Mouse (Mus musculus) thymus, postnatal 10 days (tissue): ENCODE results near the gene Psg22.
"Not testable (repeated sequence)": the region's sequence is repeated elsewhere in the genome, so short reads cannot be mapped to it uniquely, and the experiment has no call there.

Source experiments
- DNase-seq, 2 experiments: peaks; one replicate each; pipeline ENCODE4 v3.0.0; 2021; ENCODE audit warnings: low spot score in 2 of 2

Psg22 gene

DNA sequence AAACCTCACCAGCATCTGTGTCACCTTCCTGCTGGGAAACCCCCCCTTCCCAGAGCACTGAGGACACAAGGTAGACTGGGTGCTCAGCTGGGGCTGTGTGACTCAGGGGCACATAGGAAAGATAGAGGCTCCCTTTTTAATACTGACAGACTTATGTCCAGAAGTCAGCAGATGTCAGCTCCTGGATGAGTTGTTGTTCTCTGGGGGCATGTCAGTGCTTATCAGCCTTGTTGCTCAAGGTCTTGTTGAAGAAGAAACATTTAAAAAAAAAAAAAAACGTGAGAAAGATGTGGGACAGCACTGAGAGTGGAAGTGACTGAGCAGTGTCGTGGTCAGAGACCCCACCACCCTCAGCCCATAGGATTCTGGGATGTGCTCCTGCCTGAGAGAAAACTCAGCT lies at the start of gene Psg22:
Psg22 (plus strand) TSS at position 301 of the 400 bp plus-strand sequence.
- no peak for DNase-seq

DNA sequence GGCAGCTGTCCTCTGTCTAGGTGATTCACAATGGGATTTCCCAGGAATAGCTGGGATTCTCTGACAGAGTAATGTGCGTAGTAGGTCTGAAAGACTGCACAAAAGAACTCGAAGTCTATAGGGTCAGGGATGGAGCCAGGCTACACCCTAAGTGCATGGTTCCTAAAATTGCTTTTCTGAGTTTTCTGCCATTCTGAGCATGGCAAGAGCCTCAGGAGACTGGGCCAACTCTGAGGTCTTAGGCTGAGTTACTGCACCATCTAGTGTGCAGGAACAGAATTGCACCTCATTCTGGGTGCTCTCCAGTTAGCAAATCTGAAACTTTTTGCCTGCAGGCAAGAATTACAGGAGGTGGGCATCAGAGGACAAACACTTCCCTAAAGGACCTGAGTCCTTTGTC lies 38.1 kb upstream of the Psg22 start:
- DNase-seq, result no peak

DNA sequence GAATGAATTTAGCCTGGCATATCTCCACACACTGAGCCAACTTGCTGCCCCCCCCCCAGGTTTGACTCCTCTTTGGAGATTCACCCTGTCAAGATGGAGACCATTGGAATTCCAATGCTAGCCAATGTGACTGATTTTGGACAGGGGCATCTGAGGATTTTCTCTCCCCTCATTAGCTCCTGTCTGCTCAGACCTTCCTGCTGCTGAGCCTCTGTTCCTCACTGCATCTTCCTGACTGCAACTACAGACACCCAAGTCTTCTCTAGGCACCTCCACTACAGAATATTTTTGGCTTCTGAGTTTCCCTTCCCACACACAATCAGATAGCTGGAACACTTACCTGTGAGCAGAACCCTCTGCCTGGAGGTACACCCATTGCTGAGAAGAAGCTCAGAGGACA lies 32.3 kb upstream of the Psg22 start:
- DNase-seq, result no peak

DNA sequence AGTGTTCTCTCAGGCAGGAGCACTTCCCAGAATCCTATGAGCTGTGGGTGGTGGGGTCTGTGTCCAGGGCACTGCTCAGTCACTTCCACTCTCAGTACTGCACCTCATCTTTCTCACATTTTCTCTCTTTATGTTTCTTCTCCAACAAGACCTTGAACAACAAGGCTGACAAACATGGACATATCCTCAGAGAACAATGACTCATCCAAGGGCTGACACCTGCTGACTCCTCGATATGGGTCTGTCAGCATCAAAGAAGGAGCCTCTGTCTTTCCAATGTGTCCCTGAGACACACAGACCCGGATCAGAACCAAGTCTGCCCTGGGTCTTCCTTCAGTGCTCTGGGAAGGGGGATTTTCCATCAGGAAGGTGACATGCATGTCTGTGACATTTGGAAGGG lies 31.8 kb upstream of the Psg22 start, which contains the start of gene Psg20:
Psg20 (minus strand) TSS at position 101 of the 400 bp plus-strand sequence.
- no peak for DNase-seq

DNA sequence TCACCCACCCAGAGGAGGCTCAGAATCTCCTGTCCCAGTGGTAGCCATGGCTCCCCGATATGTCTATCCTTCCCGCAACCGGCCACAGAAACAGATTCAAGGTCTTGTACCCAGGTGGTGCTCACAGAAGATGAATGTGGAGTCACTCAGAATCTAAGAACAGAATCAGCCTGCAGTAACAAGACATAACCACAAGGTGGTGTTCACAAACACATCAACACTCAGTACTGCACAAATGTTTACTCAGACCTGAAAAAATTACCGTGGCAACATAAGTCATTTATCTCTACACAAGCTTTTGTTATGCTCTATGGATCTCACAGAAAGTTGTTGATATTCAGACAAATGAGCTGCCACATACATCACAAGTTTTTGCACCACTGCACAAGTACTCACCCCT lies 7.6 kb upstream of the Psg22 start:
- not testable (repeated sequence) for DNase-seq

DNA sequence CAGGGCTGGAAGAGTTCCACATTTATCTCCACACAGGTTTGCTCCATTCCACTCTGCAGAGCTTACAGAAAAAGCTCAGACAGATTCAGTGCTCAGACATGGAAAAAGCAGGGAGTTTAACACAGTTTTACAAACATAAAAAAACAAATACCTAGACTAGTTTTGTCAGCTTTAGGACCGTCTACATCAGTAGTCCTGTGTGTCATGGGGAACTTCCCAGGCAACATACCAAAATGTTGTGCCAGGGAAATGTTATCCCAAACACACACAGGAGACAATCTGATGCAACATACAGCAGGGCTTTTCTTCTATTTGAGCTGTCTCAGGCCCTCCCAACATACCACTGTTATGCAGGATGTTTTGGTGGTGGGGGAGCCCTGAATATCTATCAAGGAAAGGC lies 7.0 kb upstream of the Psg22 start:
- DNase-seq, result no peak

DNA sequence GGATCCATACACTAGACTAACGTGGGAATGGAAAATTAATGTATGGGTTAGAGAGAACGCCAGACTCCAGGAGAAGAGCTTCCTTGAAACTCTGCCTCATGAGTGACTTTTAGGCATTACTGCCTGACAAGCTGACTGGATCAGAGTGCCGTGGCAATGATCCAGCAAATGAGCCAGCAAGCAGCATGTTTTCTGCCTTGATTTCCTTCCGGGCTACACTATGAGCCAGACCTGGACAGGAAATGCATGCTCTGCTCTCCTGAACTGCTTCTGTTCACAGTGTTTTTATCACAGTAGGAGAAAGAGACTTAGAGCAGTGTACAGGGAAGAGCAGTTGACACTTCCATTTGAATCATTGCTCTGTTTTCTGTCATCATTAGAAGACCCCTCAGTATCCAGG lies 2.3 kb upstream of the Psg22 start:
- DNase-seq, result no peak

DNA sequence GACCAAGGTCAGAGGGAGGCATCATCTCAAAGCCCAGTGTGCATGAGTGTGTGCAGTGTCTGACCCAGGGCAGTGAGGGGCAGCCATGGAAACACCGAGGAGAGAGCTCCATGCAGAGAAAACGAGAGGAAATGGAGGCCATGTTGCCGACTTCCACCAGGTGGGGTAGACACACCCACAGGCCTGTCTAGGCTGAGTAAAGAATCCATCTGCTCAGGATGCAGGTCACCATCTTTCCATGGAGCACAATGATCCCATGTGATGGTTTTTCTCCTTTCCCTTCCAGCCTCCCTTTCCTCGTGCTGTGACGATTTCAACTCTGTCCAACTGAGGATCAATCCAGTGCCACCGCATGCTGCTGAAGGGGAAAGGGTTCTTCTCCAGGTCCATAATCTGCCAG lies 6.1 kb downstream of the Psg22 start:
- no peak for DNase-seq

DNA sequence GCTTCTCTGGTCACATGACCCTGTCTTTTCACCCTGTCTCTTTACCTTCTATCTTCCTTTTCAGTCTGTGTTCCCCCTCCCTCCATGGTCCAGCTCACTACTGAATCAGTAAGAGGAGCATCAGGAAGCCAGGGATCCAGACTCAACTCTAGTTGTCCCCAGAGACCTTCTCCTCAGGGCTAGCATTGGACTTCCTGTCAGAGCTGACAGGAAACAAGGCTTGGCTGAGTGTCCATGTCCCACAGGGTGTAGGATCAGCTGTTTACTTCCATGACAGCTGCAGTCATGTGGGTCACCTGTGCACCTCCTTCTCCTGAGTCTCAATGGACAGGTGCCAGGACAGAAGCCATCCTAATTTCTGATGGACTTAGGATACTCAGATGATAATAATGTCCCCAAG lies 8.0 kb downstream of the Psg22 start:
- not testable (repeated sequence) for DNase-seq

DNA sequence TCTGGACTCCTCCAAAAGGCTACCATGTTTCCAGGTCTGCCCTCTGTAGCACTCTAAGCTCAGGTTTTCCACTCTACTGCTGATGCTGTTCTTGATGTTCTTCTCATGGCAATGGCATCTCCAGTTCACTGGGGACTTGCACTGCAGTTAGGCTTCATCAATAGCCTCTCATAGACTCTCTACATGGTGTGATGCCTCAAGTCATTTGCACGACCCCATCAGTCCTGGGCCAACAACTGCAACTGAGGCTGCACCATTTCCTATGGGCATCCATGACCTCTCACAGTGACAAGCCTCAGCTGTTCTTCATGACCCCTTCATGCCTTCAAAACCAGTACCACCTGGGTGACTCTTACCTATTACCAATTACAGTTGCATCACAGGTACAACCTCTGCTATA lies 10.5 kb downstream of the Psg22 start:
- no peak for DNase-seq

DNA sequence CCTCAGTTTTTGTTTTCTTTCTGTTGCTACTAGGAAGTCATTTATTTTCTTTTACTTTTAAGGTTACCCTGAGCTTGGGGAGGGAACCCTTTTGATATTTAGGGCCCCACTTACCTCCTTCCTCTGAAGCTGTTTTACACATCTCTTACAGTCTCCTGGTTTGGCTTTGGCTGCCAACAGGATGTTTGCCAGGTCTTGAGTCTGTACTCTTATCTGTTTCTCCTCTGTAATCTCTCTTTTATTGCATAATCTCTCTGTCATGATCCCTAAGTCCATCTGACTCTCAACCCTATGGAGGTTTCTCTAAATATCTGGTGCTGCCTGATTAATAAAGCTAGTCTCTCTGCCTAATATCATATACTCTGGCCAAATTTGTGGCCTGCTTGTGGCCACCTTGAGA lies 15.2 kb downstream of the Psg22 start:
- DNase-seq, result no peak

DNA sequence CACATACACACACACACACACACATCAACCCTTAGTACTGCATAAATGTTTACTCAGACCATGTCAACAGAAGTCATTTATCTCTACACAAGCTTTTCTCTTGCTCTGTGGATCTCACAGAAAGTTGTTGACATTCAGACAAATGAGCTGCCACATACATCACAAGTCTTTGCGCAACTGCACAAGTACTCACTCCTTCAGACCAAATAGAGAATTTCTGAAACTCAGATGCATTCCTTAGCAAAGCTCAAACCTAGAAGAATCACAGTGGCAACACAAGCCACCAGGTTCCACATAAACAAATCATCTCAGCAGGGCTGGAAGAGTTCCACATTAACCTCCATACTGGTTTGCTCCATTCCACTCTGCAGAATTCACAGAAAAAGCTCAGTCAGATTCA lies 16.6 kb downstream of the Psg22 start:
- DNase-seq, result no peak

DNA sequence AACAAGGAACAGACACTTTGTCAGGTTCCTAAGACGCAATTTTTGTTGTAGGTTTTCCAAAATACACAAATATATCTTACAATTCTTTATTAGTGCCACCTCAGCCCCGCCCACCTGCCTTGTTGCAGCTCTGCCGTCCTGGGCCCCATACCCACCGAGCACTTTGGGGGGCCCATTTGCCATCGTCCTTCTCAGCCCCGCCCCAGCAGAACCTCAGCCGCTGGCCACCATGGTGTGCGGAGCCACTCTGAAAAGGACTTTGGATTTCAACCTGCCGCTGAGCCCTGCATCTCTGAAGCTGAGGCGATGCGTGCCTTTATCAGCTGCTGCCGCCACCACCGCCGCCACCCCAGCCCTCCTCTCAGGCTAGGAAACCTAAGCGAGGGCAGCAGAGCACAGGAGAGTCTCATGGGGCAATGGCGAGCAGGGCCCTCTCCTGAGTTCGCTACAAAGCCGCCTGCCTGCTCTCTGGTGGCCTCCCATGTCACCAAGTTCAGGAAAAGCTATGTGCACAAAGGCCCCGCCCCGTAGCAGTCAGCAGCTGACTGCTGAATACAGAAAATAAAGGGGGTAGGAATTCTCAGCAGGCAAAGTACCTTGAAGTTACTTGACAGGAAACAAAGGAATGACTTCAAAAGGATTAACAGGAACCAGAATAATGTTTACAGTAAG lies 28.4 kb downstream of the Psg22 start:
- DNase-seq, result no peak

DNA sequence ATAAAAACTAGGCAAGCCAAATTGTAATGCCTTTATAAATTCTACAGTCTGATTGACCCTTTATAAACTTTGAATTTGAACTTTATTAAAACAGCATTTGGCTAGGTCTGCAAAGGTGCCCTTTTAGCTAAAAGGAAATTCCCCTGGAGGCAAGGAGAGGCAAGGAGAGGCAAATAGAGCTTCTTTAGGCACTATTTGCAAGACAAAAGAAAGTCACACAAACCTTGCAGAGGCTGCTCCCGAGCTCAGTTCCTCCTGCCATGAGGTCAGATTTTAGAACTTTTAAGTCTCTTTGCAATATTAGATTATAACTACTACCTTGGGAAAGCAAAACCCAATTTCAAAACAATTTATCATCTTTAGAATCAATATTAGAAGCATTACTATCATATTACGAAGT lies 29.5 kb downstream of the Psg22 start:
- DNase-seq, result not testable (repeated sequence)

DNA sequence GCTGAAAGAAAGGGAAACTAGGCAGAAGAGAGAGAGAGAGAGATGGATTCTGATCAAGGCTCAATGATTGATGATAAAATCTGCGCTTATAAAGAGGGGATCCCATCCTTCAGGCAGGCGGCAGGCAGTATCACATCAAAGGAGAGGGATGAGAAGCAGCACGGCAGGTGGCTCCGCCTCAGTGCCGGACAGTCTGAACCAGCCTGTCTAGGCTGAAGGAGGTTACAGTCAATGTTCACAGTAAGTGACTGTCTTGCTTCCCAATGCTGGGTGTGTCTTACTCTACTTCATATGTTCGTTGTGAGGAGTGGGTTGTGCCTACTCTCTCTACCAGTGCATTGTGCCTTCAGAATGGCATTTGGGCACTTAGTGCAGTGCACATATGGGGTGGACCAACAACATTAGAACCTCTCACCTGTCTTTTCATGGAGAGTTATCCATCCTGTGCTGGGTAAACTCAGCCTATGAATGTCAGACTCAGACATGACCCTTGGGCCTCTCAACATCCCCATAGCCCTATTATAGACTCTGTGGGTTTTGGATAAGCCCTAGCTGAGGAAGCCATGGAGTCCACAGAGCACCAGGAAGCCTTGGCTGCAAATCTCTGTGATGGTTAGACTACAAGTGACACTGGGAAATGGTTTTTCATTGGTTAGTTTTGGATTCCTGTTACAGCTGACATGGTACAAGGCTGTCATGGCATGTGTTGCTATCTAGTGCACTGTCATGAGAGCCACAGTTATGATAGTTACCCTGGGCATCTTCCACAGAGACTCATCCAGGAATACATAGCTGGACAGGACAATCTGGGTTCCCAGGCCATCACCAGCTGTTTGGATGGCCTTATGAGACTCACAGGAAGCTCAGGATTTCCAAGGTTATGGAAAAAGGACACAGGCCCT lies 31.4 kb downstream of the Psg22 start:
- DNase-seq, result no peak

DNA sequence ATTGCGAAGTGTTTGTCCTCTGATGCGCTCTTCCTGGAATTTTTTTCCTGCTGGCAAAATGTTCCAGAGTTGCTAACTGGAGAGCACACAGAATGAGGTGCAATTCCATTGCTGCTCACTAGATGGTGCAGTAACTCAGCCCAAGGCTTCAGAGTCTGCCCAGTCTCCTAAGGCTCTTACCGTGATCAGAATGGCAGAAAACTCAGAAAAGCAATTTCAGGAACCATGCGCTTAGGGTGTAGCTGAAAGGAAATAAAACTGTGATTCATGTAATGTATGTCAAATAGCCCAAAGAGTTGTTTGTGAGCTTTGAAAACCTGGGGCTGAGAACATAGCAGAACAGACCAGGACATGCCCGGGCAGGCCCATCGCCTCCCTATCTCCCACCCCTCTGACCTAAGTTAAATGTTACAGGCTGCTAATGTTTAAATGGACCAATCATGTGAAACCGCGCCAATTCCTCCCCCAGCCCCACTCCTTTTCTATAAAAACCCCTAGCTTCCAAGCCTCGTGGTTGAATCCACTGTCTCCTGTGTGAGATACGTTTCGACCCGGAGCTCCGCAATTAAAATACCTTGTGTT lies 32.1 kb downstream of the Psg22 start:
- DNase-seq, result peak in 1 of 2 experiments; percentile 5

DNA sequence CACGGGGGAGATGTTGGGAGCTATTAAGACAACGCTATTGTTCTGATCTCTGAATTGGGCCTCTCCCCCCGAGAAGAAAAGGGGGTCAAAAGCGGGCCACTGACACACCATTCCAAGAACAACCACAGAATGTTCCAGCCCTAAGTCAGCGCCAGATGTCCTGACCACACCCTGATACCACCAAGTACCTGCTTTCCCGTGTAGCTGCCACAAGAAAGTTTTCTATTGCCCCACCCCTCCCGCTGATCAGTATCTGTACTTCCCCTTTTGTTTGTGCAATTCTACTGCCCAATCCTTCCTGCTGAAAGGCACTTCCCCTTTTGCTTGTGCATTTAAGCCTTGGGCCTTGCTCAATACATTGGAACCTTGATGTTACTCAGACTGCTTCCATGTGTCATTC lies 42.3 kb downstream of the Psg22 start:
- not testable (repeated sequence) for DNase-seq

DNA sequence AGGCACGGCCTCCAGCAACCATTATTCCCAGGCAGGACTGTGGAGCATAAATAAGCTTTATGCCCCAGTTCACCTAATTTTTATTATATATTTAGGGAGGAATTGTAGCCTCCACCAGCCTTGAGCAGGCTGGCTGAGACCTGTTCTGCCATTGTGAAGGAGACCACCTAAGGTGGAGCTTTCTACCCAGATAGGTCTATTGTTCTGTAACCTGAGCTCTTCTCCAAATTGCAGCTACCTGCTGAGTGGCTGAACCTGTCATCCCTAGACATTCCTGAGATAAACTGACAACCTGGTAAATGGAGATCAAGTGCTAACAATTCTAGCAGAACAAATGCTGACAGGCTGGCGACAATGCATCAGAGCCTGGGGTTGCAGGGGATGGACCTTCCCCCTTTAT lies 45.0 kb downstream of the Psg22 start:
- not testable (repeated sequence) for DNase-seq
